Mouse (Mus musculus): Measurements from ENCODE around the gene Slco1b2. TPM values are rescaled to one million over a fixed set of nuclear protein-coding genes. Genes with fewer than 3 reads are reported as not detected.

Slco1b2 gene
- polyA plus RNA-seq, 1 experiment from 2014 or later: 0.46 TPM

DNA sequence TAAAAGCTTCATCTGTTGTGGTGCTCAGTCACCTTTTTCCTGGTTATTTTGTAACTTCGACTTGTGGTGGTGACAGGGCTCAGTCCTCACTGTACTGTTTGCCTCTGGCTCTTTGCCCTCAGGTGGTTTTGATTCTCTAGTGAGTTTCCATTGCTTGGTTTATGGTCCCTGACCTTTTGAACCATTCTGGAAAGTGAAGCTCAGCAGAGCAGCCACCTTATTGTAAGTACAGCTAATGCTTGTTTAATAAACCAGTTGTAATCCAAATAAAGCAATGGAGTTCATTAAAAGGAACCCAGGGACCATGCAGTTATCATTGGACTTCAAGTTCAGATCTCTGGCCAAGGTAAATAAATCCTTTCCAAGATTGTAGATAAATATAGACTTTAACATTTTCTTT is 11.3 kb downstream of the Slco1b2 start:
- Histone ChIP-seq H3K36me3 (no peaks in the 10 kb centered on the region), H3K4me2 (no peak overlapping the region), H3K9ac (no peak overlapping the region), H3K27me3 (no peaks in the 10 kb centered on the region), H3K9me3 (replicated peaks) (no peaks in the 10 kb centered on the region), H3K4me3 (replicated peaks) (no peak overlapping the region), H3K27ac (no peak overlapping the region), H3K4me1 (replicated peaks) (no peaks in the 10 kb centered on the region)
- DNase-seq (no peak), ATAC-seq (ENCODE audit: low read depth) (peak; percentile 54; the same call in 1 of the 2 replicates)
- 28% methylated on average over 1 of the region's 1 CpGs for WGBS (ENCODE audit: insufficient replicate concordance)

DNA sequence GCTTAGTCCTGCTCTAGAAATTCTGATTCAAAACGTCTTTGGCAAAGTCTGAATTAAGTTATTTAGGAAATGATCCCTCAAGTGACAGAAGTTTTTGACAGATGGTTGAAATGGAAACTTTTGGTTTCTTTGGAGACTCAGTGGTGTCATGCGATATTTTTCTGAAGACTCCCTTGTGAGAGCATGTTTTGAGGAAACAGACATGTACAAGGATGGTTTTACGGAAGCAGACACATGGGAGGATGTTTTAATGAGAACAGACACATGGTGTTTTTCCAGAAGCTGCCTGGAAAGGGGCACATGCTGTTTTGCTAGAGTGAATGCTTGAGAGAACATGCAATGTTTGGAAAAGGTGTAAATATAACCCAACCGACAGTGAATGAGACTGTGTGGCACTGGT is 57.7 kb downstream of the Slco1b2 start:
- WGBS (ENCODE audit: insufficient replicate concordance): 60% methylated on average over 4 of the region's 4 CpGs
- Histone ChIP-seq H3K4me1 (replicated peaks) (no peaks in the 10 kb centered on the region), H3K36me3 (no peaks in the 10 kb centered on the region), H3K27me3 (no peaks in the 10 kb centered on the region), H3K4me3 (replicated peaks) (no peak overlapping the region), H3K9ac (no peak overlapping the region), H3K4me2 (no peak overlapping the region), H3K27ac (no peak overlapping the region), H3K9me3 (replicated peaks) (no peaks in the 10 kb centered on the region)
- no peak for ATAC-seq (ENCODE audit: low read depth)
- no peak for DNase-seq

DNA sequence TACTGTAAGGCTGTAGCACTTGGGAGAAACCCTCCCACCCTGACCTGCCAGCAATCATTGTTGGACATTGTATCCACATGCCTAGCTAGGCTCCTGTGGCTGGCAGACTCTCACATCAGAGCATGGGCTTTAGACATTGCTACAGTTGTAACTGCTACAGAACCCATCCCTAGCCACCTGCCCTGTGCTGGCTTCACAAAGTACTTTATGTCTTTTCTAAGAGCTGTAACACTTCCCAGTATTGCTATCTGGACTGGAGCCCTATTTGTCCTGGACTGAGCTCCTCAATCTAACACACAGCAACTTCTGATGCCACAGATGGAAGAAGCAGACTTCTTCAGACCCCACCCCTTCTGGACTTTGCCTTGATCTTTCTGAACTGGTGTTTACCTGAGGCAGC is 61.9 kb downstream of the Slco1b2 start:
- no peak overlapping the region for H3K4me3 ChIP-seq (replicated peaks)
- ATAC-seq (ENCODE audit: low read depth): no peak
- no peaks in the 10 kb centered on the region for H3K27me3 ChIP-seq
- no peak overlapping the region for H3K4me2 ChIP-seq
- no peak overlapping the region for H3K9ac ChIP-seq
- H3K36me3 ChIP-seq: no peaks in the 10 kb centered on the region
- no peak for DNase-seq
- H3K27ac ChIP-seq: no peak overlapping the region
- H3K4me1 ChIP-seq (replicated peaks): no peaks in the 10 kb centered on the region
- H3K9me3 ChIP-seq (replicated peaks): no peaks in the 10 kb centered on the region

Other genes with a start within 250 kb of the Slco1b2 start
- gene Slco1c1, start 105.2 kb upstream of the Slco1b2 start, polyA plus RNA-seq (2015; fragmentation: Nextera tagmentation; extraction: Ambion mirVana): not detected in 2 replicates
- gene Gm5724, start 144.3 kb downstream of the Slco1b2 start, polyA plus RNA-seq (2015; fragmentation: Nextera tagmentation; extraction: Ambion mirVana): not detected in 2 replicates
- gene Slco1a4, start 226.7 kb downstream of the Slco1b2 start, polyA plus RNA-seq (2015; fragmentation: Nextera tagmentation; extraction: Ambion mirVana): not detected in 2 replicates